Mouse (Mus musculus): ENCODE data around the gene Fam110a.
A peak's percentile ranks its signal among the peaks of the same experiment; 100 is the strongest.

Fam110a gene

DNA sequence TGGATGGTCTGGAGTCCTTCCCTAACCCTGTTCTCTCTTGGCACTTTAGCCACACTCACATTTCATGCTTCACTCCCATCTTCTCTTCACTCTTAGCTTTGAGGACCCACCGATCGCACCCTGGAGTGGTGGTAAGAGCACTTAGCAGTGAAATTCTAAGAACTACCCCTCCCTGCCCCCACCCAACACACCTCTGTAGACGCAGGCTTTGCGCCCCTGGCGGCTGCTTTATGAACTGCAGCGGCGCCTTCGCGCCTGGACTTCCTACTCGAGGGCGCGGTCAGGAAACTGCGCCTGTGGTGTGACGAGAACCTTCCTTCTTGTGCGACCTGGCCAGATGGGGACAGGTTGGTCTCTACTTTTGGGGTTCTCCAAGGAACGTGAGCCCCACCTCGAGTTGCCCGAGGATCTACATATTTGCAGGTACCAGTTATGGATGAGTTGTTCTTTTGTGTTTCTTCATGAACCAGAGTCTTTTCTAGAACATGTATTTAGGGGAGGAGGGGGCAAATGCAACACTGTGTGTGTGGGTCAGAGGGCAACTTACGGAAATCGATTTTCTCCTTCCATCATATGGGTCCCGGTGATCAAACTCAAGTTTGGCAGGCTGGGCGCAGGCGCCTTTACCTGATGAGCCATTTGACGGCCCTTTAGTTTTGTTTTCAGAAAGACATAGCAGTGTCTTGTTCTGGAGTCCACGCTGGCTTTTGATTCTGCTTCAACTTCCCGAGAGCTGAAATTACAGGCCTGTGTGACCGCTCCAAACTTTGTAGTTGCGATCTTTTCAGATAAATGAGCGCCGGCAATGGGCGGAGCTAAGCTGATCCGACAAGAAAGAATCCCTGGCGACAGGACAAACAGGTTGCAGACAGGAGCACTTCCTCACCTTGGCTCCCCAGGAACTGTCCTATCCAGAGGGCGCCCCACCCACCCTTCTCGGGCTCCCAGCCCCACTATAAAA, 16.5 kb upstream of the Fam110a start, which contains the start of gene Slc52a3:
Slc52a3 (plus strand) TSS at position 283 of the 961 bp plus-strand sequence.
- peak; percentile 48 for DNase-seq

DNA sequence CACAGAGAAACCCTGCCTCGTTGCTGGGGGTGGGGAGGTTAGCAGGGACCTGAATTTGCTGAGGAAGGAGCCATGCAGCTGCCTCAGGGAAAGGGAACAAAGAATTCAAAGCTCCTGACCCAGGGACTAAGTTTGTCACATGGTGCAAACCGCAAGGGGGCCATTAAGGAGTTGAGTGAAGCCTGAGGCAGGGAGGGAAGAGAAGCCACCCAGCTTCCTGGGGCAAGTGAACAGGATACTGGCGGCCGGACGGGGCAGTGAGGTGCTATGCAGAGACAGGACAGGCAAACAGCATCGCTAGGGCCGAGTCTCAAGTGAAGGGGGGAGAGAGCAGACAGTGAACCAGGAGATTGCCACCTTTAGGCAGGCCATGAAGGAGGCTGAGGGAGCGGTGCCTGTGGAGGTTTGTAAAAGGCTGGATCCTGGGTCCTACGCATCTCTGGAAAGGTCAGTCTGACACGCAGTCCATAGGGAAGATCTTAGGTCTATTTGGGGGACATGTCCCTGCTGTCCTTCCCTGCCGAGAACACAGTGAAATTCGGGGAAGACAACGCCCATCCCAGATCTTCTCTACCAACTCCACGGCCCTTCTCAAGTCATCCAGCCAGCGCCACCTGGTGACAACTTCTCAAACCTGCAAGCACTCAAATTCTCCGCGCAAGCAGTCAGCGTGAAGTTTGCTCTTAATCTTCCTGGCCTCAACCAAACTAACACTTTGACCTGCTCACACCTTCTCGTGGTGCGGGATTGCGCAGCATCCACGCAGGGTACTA, 14.5 kb upstream of the Fam110a start:
- DNase-seq = peak; percentile 47

DNA sequence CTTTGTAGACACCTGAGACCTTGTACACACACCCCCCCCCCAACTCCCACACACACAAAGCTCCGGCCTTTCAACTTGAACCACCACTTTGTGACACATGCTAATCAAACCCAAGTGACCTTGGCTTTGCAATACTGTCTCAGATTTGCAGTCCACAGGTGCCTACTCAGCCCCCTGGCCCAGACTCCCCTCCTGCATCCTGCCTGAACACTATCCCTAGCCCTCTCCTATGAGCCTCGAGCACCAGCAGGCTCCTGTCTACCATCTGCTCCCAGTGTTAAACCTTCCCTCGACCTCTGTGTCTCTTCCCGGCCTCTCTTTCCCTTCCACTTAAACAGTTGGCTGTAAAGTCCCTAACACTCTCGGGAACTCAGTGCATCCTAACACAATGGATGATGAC, 11.4 kb upstream of the Fam110a start:
- DNase-seq = no peak

DNA sequence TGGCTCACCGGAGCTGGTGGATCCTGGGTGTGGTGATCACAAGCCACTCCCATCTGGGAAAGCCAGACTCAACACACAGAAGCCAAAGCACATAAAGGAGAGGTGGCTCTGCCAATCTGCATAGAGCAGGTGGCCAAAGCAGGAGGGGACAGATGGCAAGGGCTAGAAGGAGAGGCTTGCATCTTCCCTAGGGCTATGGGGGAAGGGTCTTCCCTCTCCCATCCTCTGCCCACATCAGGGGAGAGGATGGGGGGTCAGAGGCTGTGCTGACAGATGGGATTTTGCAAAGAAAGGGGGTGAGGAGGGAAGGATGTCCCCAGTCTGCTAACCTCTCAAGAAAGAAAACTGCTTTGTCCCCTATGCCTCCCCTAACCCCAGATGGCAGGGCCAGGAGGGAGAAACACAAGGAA, 11.0 kb upstream of the Fam110a start:
- DNase-seq = peak; percentile 64

DNA sequence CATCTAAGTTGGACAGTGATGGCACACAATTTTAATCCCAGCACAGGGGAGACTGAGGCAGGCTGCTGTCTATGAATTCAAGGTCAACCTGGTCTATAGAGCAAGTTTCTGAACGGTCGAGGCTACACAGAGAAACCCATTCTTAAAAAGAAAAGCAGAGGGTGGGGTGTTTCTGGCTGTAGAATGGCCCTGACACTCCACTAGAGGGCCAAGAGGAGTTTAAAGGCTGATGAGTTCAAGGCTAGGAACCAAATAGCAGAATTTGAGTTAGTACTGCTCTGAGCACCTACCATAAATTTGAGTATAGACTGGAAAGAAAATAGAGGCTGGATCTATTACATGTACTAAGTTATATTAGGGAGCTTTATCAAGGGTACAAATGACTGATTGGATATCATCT, 9.0 kb upstream of the Fam110a start:
- no peak for DNase-seq

DNA sequence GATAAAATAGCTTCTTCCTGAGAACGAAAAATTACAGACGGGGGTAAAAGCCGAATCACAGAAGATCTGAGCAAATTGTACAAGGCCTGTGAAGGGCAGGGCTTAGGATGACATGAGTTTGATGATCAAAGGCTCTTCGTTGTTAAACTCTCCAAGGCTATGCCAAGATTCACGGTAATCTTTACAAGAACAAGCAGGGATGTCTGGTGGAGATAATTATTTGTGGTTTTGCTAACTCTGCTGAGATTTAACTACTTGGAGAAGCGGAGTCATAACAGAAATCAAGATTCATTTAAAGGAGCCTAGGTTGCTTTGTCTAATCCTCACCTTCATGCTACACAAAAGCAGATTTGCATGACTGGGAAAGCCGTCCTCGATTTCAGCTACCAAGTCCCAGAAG, 6.9 kb upstream of the Fam110a start:
- no peak for DNase-seq

DNA sequence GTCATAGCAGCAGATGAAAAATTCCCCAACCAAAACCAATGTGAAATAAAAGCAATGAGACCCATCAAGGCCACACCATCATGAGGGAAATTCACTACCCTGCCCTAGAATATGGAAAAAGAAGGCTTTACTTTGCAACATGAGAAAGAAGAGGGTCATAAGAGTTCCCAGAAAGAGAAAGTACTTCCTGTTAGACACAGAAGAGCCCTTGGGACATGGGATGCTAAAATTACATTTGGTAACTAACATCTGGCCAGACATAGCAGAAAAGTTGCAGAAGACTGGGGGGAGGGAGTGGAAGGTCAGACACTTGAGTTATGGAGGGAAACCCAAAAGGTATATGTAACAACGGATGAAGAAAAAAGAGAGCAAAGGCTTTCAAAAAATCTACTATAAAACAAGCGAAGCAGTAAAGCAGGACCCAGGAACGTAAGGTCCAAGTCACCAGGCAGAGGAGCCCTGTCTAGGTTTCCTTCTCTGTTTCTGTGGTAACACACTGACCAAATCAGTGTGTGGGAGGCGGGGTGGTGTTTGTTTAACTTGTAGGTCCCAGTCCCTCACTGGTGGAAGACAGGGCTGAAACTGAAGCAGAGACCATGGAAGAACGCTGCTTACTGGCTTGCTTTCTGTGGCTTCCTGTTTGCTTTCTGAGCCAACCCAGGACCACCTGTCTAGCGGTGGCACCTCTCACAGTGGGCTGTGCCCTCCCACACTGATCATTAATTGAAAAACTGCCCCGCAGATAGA, 5.6 kb upstream of the Fam110a start:
- DNase-seq = no peak

DNA sequence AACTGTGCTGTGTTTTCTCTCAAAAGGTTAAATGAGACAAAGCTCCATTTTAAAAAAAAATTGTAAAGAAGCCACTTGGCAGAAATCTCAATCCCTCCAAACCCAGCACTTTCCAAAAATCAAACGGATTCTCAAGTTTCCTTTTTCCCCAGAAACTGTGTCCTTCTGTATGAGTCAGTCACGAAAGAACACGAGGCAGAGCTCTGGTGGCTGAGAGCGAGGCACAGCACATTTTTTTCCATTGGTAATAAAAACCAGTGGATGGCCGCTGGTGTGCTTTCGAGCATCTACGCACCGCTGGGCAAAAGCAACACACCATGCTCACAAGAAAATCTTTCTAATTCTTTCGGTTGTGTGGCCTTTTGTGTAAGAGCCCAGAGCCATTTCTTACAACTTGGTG, 4.0 kb upstream of the Fam110a start:
- DNase-seq = no peak

DNA sequence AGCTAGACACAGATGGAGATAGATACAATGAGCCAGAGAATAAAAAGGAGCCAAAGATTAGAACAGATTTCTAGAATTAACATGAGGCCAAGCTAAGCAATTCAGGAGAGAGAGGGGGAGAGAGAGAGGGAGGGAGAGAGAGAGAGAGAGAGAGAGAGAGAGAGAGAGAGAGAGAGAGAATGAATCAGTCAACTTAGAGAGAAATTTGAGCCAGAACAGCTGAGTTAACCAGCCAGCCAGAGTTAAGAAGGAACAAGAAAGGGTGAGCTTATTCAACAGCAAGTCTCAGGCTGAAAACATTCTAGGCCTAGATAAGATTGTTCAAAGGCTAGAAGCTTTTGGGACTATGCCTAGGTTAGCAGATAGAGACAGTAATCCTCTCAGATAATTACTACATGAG, 2.5 kb upstream of the Fam110a start:
- no peak for DNase-seq

DNA sequence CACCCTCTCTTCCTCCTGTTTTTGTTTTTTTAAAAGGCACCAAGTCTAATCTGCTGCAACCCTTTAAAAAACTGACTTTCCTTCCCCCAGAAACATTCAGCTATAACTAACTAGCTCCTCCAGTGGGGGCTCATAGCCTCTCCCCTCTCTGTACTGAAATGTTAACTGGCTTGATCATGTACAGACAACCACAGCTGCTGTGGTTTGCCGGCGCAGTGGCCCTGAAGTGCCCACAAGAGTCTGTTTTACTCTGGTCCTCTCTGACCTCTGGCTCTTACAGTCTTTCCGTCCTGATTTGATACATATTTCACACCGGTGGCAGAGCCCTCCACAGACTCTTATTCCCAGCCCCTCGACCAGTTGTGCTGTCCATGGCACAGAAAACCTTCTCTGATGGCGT, 1.2 kb upstream of the Fam110a start:
- no peak for DNase-seq

DNA sequence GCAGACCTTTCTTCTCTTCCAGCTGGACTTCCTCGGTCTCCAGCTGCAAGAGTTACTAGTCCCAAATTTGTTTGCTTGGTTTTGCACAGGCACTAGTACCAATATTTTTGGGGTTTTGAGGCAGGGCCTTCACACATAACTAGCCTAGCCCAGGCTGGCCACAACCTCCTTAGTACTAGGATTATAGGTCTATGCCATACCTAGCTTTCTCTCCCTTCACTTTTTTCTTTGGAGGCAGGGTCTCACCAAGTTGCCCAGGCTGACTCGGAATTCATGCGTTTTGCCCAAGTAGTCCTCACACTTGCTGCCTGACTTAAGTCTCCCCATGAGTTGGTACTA, 305 bp upstream of the Fam110a start:
- DNase-seq = no peak

DNA sequence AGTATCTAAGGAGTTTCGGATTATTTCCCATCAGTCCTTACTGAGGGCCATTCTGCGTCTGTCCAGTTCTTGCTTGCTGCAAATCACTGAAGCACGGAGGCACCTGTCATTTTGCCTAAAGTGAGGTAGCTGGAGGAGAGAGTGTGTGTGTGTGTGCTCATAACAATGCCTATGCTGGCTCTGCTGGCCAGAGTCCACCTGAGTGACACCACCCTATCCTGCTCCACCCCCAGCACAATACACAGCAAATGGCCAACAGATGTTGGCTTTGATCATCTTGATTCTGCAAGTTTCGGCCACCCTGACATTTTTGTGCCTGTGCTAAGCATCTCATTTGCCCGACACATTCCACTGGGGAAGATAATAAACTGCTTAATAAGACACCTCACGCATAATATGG, 1.5 kb downstream of the Fam110a start:
- peak; percentile 40 for DNase-seq

DNA sequence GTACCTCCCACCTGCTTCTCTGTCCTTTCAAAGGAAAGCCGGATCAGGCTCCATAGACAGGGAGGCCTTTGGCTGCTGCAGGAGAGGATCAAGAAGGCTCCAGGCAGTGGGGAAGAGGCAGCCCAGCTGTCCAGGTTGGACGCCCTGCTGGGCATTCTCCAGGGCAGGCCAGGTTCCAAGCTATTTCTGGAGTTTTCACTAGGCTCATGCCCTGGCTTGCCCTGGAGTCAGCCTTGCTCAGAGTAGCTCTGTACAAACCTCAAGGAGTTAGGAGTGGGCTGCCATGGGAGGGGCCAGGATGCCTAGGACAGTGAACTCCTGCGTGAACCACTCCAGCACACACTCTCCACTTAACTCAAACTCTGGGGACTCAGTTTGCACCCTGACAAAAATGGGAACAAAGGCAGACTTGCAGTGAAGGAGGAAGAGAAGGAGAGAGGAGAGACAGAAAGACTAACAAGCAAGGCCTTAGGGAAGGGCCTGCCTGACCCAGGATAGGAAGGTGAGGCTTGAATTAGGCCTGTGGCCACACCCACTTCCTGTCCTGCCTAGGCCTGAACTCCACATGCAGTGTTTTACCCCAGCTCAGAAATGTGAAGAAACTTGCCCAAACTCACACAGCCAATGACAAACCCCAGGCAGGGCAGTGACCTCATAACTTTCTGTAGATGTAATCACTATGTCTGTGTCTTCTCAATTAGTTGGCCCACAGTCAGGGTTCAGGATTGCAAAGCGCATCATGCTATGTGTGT, 2.2 kb downstream of the Fam110a start:
- DNase-seq = peak; percentile 89

DNA sequence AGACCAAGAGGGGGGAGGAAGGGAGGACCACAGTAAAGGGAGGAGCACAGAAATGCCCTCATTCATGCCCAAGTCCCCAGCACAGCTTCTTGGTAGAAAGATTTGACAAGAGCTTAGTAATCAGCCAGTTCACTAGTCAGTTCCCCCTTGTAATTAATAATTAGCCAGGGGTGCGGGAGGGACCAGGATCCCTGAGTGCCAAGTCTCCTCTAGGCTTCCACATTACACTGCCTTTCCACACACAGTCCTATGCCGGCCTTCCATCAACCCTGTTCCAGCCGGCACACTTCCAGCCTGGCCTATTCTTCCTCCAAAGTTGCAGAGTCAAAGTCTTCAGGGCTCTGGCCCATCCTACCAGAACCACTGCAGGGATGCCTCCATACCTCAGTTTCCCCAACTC, 4.0 kb downstream of the Fam110a start:
- no peak for DNase-seq

DNA sequence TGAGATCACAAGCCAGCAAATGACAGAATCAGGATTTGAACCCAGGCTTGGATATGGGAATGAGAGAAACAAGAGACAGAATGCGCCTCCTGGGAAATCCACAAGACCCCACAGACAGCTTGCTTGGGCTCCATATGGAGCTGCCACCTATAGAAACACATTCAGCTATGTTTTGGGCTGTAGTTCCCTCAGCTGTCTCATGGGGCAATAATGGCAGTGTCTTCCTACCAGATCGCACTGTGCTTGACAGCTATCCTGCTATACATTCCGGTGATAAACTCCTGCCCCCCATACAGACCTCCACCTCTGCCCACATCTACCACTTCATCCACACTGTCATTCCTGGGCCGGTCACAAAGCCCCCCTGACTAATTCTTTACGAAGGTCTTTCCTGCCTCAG, 4.7 kb downstream of the Fam110a start:
- DNase-seq = no peak

DNA sequence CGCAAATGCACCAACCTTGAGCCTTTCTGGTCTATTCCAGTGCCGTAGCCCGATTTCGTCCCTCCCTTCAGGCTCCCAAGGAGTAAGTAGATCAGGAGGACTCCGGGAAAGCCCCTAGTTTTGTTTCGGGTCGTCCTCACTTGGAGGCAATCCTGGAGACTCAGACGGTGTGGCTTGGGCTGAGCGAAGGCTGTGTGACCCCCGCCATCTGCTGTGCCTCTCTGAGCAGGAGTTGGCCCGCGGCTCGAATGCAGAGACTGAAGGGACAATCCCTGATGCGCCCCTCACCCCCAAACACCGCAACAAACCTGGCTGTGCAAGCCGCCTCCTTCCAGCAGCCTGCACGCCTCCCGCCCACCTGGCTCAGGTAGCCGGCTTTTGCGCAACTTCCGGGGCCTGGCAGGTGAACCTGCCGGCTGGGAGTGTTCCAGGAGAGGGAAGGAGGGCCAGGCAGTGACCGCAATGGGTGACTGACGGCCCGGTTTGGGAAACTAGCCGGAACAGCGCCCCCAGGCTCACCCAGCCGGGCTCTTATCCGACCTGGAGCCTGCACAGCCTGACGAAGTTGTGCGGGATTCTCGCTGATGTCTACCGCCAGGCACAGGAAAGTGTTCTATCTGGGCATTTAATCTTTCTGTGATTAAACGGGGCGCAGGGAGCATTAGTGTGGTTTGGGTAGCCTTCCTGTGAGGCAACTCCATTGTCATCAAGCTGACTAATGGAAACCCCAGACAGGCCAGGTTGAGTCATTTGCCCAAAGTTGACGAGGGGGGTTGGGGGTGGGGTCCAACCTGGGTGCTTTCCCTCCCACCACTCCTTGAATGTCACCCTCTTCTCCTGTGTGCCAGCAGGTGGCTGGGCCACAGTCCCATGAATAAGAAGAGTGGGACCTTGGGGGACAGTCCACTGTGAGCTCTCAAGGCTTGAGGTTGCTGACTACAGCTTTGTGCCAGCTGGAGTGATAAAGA, 6.1 kb downstream of the Fam110a start:
- peak; percentile 60 for DNase-seq

DNA sequence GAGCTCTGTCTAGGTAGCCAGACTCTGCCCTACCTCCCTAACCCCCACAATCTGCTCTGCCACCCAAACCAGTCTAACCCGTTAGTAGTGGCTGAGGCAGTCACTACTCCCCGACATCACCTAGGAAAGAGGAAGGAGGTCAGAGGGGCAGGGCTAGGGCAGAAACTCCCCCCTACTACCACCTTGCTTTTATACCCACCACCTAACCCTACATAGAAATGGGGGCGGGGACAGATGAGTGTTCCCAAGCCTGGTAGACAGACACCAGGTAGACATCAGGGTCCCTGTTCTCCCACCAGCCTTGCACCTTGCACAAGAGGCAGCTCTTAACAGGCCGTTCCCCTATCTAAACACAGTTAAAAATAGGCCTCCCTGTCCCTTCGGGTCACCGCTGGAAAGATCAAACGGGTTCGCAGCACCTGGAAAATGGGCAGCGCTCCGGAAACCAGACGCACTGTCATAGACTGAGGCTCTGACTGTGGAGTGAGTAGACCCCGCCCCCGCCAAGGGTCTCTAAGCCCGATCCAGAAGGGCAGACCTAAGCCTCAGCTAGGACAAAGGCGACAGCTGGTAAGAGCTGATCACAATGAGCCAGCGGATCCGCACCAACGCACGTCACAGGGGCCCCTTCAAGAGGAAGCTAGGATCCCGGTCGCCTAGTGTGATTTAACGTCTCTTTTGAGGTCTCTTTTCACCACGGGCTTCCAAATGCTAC, 7.0 kb downstream of the Fam110a start:
- DNase-seq = peak; percentile 40

DNA sequence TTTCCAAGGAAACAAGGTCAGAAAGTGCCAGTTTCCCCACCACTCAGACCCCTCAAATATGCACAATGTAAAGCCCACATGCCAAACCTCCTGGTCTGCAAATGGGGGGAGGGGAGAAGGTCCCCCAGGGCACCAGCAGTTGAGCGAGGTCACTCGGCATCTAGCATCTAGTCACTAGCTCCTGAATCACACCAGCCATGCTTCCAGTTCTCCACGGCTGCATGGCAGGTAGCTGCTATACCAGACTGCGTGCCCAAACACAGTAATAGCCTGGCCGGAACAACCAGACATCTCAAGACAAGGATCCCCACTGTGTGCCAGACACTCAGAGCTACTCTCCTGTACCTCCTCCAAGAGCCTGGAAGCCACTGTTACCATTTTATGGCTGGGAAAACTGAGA, 8.3 kb downstream of the Fam110a start:
- no peak for DNase-seq

DNA sequence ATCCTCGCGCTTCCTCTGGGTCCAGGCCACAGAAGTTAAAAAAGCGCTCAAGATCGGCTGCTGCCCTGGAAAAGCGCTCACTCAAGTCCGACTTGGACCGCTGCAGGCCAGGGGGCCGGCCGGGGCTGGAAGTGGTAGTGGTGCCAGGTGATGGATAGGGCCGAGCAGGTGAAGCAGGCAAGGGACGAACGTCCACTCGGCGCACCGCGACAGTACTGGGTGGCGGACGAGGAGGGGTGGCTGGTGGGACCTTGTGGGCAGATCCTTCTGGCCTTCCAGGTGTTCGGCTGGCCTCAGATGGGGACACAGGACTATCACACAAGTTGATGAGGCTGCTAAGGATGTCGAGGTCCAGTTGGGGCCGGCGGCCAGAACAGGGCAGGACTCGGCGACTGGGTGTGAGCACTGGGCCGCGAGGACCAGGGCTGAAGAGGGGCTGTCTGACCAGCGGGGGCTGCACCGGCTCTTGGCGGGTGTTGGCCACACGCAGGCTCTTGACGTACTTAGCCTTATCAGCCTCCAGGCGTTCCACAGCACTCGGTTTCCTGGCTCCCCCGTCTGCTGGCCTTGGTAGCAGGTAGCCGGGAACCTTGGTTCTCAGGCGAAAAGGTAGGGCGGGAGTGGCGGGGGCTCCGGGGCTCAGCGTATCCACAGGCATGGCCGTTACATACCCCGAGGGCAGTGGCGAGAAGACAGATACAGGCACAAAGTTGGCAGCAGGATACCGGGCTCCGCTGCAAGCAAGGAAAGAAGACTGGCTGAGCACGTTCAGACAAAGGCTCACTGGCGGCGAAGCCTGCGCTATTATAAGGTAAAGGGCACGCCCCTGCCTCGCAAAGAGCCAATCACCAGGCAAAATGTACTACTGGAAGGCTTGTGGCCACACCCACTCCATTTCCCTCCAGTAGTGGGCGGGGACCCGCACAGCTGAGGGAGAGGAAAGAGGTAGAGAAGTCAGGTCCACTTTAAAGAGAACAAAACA, 9.5 kb downstream of the Fam110a start:
- peak; percentile 46 for DNase-seq

Measured in cerebellum, adult 11-12 months (tissue).